20 mouse cellular contexts compared by ENCODE assay signal in the genomic region with DNA sequence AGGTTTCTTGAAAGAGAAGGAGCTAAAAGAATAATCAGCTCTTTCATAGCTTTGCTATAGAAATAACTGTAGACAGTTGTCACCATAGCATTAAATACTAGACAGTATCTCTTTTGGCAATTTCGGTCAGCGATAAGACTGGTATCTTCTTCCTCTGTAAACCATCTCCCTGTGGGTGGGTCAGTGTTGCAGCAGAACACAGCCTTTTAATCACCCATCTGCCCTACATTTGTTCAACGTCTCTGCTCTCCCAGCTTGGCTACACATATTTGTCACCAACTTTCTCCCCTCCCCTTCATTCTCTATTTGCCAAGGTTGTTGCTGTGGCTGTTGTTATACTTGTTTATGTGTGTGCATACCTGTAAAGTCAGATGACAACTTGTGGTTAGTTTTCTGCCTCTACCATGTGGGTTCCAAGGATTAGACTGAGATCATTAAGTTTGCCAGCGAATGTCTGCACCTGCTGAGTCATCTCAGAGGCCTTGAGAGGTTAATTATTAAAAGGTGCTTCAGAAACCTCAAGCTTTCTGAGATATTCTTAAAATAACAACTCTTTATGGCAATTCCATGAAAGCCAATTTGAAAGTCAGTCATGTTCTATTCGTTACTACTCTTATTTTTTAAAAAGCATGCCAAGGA.
DNase-seq lines count a peak whose midpoint lies in the region; ATAC-seq and TF ChIP-seq lines count a peak whose summit lies in the region.
"Had no signal": no experiment of that assay in that cellular context is flagged by ENCODE, and none has a peak within 500 bp of the region (broad histone marks: within the 10 kb centered on the region; RNA-seq: fewer than 3 reads in every experiment).

No protein-coding gene starts in this region.

- no peak overlapping the region for H3K4me3 ChIP-seq in kidney, adult 2 months (ENCODE audit: insufficient read depth, low read depth, low read length)
- no peak overlapping the region for H3K4me3 ChIP-seq in kidney, embryonic 15.5 days (replicated peaks)
- H3K4me3 ChIP-seq in intestine, embryonic 15.5 days (replicated peaks): no peak overlapping the region
- H3K4me3 ChIP-seq: lung, embryonic 15.5 days; midbrain, embryonic 15.5 days; neural tube, embryonic 15.5 days had no signal

- 53% methylated on average over 5 of the region's 5 CpGs for WGBS in kidney, adult 2 months
- WGBS in kidney, embryonic 15.5 days: 65% methylated on average over 5 of the region's 5 CpGs
- 60% methylated on average over 5 of the region's 5 CpGs for WGBS in intestine, embryonic 15.5 days

- H3K4me2 ChIP-seq in kidney, embryonic 15.5 days: no peak overlapping the region
- no peak overlapping the region for H3K4me2 ChIP-seq in intestine, embryonic 15.5 days (replicated peaks)
- H3K4me2 ChIP-seq: lung, embryonic 15.5 days; midbrain, embryonic 15.5 days; neural tube, embryonic 15.5 days had no signal

- intact Hi-C loops in left cerebral cortex, postnatal 10 days (cut with DNase I): no loop called here

- no peaks in the 10 kb centered on the region for H3K27me3 ChIP-seq in kidney, adult 2 months (replicated peaks; ENCODE audit: control insufficient read depth, insufficient read depth, low read length)
- H3K27me3 ChIP-seq in kidney, embryonic 15.5 days: no peaks in the 10 kb centered on the region
- no peaks in the 10 kb centered on the region for H3K27me3 ChIP-seq in intestine, embryonic 15.5 days (replicated peaks)
- H3K27me3 ChIP-seq: lung, embryonic 15.5 days; midbrain, embryonic 15.5 days; neural tube, embryonic 15.5 days had no signal

- H3K4me1 ChIP-seq in kidney, adult 2 months (ENCODE audit: control insufficient read depth, insufficient read depth, low read length): peaks cover 4% of the 10 kb centered on the region; the same call in 1 of the 2 replicates
- no peaks in the 10 kb centered on the region for H3K4me1 ChIP-seq in kidney, embryonic 15.5 days
- H3K4me1 ChIP-seq in intestine, embryonic 15.5 days (replicated peaks): no peaks in the 10 kb centered on the region
- H3K4me1 ChIP-seq: lung, embryonic 15.5 days; midbrain, embryonic 15.5 days; neural tube, embryonic 15.5 days had no signal

- H3K27ac ChIP-seq in kidney, adult 2 months (ENCODE audit: insufficient read depth, low read depth, low read length): peak overlapping the region; percentile 39; the same call in 1 of the 2 replicates
- no peak overlapping the region for H3K27ac ChIP-seq in kidney, embryonic 15.5 days
- peak overlapping the region; percentile 17; the same call in 1 of the 2 replicates for H3K27ac ChIP-seq in intestine, embryonic 15.5 days
- H3K27ac ChIP-seq: lung, embryonic 15.5 days; midbrain, embryonic 15.5 days; neural tube, embryonic 15.5 days had no signal

- H3K9me3 ChIP-seq in kidney, embryonic 15.5 days (replicated peaks): no peaks in the 10 kb centered on the region
- H3K9me3 ChIP-seq in intestine, embryonic 15.5 days: no peaks in the 10 kb centered on the region
- H3K9me3 ChIP-seq: lung, embryonic 15.5 days; midbrain, embryonic 15.5 days; neural tube, embryonic 15.5 days had no signal

- H3K9ac ChIP-seq in kidney, embryonic 15.5 days: no peak overlapping the region
- no peak overlapping the region for H3K9ac ChIP-seq in intestine, embryonic 15.5 days
- H3K9ac ChIP-seq: lung, embryonic 15.5 days; midbrain, embryonic 15.5 days; neural tube, embryonic 15.5 days had no signal

- peak; percentile 78 for DNase-seq in kidney, adult 2 months
- peak; percentile 16 for DNase-seq in 3T3-L1 (ENCODE audit: low read depth, low spot score)
- peak; percentile 10 for DNase-seq in kidney, postnatal 10 days
- no peak for DNase-seq in left cerebral cortex, postnatal 10 days (ENCODE audit: extremely low spot score in 1 of 2, low spot score in 2 of 2)
- DNase-seq in embryo, embryonic 10 days (ENCODE audit: low spot score): no peak
- DNase-seq: adrenal gland, adult 2 months; cerebellum, adult 8-10 months; left cerebral cortex, postnatal 4 days; liver; right cerebral cortex, postnatal 14 days; spleen, adult 18-20 months; thymus, adult 18-20 months; thymus, postnatal 4 days had no signal

- no peaks in the 10 kb centered on the region for H3K36me3 ChIP-seq in kidney, adult 2 months (ENCODE audit: control insufficient read depth, insufficient read depth, low read length)
- no peaks in the 10 kb centered on the region for H3K36me3 ChIP-seq in kidney, embryonic 15.5 days
- no peaks in the 10 kb centered on the region for H3K36me3 ChIP-seq in intestine, embryonic 15.5 days
- H3K36me3 ChIP-seq: lung, embryonic 15.5 days; midbrain, embryonic 15.5 days; neural tube, embryonic 15.5 days had no signal

- TF ChIP-seq POLR2A in kidney, adult 2 months (IDR thresholded peaks at IDR 0.05; ENCODE audit: low read depth, low read length): no peak

- TF ChIP-seq CTCF in kidney, adult 2 months (conservative IDR thresholded peaks at IDR 0.05; ENCODE audit: insufficient read depth, insufficient read length, low read depth, low read length): no peak

- no peak for ATAC-seq in kidney, embryonic 15.5 days (replicated peaks; ENCODE audit: low FRiP score)
- peak; percentile 85 for ATAC-seq in intestine, embryonic 15.5 days
- no peak for ATAC-seq in inflammation-experienced regulatory T-cells, adult 6 months
- ATAC-seq: forebrain, embryonic 16.5 days; midbrain, embryonic 15.5 days had no signal

Comparison
In these comparisons a context has a peak if more than half of its experiments do, and no peak if none do; other contexts are left out.
1. DNase-seq: peak in kidney, adult 2 months (single experiment), 3T3-L1 (single experiment) and kidney, postnatal 10 days (single experiment); none in left cerebral cortex, postnatal 10 days (0 of 2) and embryo, embryonic 10 days (single experiment).